Mouse (Mus musculus): Measurements from ENCODE around the gene Snrnp200.
A peak's percentile ranks its signal among the peaks of the same experiment; 100 is the strongest.
"Not testable (repeated sequence)": the region's sequence is repeated elsewhere in the genome, so short reads cannot be mapped to it uniquely, and the experiment has no call there.

Gene Snrnp200

GRCm38 (mm10) chr2:127254604-127255134 is 46.5 kb downstream of the Snrnp200 start:
- no peak for DNase-seq

GRCm38 (mm10) chr2:127255294-127255693 is 47.1 kb downstream of the Snrnp200 start:
- DNase-seq, result no peak

DNA sequence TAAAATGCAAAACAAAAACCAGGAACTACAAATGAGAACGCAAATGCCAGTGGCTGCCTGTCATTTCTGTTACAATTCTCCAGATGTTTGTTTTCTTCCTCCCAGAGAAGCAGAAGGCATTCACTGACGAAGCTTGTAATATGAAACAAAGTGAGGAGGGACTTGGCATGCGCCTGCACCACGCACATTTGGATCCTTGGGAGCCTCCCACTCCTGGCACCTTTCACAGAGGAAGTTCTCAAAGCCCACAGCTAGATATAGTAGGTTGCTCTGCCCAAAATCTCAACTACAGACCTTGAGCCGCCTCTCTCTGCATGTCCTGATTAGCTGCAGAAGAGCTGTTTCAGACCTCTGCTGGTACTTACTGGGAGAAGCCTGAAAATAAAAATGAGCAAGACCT is 51.2 kb downstream of the Snrnp200 start:
- DNase-seq, result no peak

DNA sequence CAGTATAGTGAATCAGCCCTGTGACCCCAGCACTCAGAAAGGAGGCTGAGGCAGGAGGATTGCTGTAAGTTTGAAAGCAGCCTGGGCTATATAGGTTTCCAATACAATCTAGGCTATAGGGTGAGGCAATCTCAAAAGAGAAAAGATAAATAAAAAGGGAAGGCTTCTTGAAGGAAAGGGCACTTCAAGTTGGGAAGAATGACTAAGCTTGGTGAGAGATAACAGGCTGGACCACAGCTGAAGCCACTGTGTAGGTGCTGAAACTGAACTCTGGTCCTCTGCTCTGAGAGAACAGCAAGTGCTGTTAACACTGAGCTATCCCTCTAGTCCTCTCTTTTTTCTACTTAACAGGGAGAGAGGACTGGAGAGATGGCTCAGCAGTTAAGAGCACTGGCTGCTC is 54.3 kb downstream of the Snrnp200 start:
- no peak for DNase-seq

DNA sequence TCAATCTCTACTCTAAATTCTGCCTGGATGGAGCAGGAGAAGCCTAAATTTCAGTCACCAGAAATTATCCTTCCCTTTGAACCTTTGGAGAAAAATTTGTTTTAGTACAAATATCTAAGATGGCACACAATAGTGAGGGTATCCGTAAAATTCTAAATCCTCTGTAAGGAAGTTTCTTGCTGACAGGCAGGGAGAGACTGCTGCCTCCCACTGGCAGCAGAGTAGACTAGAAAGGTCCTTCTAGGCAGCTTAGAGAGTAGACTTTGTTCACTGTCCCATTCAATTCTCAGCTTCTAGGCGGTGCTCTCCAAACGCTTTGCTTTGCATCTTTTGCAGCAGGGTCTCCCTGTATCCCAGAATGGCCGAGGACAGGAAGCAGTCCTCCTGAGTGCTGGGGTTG is 59.7 kb downstream of the Snrnp200 start:
- no peak for DNase-seq

DNA sequence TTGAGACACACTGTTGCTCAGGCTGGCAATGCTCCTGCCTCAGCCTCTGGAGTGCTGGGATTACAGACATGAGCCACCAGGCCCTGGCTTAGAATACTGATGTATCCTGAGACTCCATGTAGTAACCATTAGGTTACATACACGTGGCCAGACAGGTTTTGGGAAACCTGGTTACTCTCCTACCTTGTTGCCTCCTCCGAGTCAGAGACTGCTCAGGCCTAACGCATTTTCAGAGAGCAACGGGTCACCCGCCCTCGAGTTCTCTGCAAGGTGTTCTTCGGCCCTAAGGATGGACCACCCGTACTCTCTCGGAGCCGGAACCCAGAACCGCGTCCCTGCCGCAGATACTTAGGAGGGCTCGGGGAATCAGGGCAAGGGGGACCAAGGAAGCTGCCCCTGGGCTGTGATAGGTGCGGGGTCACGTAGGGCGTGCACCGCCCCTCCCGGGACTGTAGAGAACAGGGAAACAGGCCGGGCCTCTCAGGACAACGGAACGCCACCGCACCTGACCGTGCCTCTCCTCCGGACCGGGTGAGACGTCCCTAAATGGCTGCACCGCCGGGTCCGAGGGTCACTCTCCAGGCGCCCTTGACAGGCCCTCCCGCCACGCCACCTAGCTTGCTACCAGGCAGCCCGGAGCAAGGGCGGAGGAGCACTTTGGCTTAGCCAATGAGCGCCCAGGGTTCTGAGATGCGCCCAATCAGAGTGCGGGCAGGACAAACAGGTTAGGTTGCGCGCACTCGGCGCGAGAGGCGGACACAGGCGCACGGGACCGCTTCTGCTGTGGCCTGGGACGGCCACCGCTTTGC is 61.5 kb downstream of the Snrnp200 start, which contains the start of gene Stard7:
Gene Stard7 (plus strand): TSS at position 728 of the 809 bp plus-strand sequence.
- DNase-seq, result peak; percentile 96

DNA sequence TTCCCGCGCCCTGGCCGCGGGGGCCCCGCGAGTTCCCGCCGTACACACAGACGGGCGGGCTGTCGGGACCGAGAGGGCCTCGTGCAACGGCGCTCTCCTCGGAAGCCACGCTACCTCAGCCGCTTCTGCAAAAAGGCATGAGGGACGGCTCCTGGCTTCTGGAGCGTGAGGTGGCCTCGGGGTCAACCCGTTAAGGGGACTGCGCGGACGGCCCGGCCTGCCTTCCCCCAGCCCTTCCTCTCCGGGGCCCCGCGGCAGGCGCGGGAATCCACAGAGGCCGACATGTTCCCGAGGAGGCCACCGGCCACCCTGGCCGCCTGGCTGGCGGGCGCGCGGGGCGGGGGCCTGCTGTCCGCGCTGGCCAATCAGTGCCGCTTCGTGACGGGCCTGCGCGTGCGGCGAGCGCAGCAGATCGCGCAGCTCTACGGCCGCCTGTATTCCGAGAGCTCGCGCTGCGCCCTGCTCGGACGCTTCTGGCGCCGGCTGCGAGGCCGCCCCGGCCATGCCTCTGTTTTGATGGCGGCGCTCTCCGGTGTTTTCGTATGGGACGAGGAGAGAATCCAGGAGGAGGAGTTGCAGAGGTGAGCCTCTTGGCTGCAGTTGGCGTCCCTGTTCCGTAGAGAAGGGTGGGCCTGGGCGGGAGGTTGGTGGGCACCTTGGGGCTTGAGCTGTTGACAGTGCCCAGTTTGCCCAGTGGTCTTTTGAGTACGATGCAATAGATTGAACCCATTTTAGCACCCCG is 62.3 kb downstream of the Snrnp200 start:
- DNase-seq, result peak; percentile 91 to 94

DNA sequence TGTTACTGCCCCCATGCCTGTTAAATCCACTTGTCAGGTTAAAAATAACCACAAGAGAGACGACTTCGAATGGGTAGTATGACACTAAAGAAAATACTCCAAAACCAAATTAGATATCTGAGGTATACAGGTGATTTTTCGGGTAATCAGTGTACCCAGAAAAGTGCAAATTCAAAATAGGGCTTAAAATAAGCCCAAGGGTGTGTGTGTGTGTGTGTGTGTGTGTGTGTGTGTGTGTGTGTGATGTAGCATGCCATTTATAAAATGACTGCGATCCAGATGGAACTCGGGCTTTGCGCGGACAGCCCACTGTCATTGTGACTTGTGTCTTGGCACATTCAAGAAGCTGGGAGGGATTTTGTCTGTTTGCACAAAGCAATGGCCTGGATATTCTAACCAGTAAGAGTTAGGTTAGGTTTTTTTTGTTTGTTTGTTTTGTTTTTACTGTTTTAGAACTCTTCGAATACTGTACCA is 62.9 kb downstream of the Snrnp200 start:
- peak; percentile 41 to 61 for DNase-seq

DNA sequence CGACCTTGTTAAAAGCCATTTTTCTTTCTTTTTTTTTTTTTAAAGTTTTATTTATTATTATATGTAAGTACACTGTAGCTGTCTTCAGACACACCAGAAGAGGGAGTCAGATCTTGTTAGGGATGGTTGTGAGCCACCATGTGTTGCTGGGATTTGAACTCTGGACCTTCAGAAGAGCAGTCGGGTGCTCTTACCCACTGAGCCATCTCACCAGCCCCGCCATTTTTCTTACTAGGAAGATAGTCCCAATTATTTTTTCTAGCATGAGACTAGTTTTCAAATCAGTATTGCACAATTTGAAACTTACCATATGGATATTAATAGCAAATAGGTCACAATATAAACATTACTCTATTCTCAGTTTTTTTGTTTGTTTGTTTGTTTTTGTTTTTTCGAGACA is 63.9 kb downstream of the Snrnp200 start:
- DNase-seq, result not testable (repeated sequence)

DNA sequence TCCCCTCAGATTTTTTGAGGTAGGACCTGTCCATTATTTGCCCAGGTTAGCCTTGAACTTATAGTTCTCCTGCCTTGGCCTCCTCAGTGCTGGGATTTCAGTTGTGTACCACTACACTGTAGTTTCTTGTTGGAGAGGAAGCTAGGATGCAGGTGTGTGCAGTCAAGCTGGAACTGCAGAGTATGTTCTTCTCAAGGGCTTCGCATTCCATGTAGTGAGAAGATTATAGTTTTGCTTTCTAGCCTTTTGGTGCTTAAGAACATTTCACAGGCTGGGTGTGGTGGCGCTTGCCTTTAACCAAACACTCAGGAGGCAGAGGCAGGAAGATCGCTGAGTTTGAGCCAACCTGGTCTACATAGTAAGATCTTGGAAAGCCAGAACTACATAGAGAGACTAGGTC is 64.6 kb downstream of the Snrnp200 start:
- DNase-seq, result no peak

DNA sequence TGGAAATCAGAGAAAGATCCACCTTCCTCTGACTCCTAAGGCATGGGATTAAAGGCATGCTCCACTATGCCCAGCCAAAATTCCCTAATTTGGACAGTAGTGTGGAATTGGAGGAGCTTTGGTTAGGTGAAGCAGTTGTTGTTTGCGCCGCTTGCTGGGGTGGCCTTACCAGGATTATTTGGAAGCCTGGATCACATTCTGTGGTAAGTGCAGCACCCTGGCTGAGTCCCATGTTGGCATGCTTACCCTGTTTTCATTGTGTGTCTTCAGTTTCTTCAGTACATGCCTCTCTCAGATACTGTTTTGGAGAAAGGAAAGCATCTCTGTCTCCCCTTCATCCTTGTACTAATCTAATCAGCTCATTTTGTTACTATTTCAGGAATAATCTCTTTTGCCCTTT is 66.4 kb downstream of the Snrnp200 start:
- no peak for DNase-seq

GRCm38 (mm10) chr2:127275551-127276320 is 67.5 kb downstream of the Snrnp200 start:
- DNase-seq, result no peak

- no peak for DNase-seq
These were observed 70.0 kb downstream of the Snrnp200 start for GRCm38 (mm10) chr2:127278162-127278561.

Data from cerebellum, postnatal 25 days (tissue).